Mouse (Mus musculus) myocyte (in vitro differentiated cells): ENCODE data around the gene Mif4gd. TPM values are rescaled to one million over a fixed set of nuclear protein-coding genes. Genes with fewer than 3 reads are reported as not detected.
"Not testable (repeated sequence)": the region's sequence is repeated elsewhere in the genome, so short reads cannot be mapped to it uniquely, and the experiment has no call there.

Experiments
- H3K27me3 ChIP-seq: one replicate; pipeline ENCODE4 v1.6.1; 2011; ENCODE audit not compliant: control insufficient read depth, insufficient read depth, insufficient read length
- H3K36me3 ChIP-seq: one replicate; pipeline ENCODE4 v1.6.1; 2011; ENCODE audit not compliant: control insufficient read depth, insufficient read depth
- H3K4me2 ChIP-seq: one replicate; pipeline ENCODE4 v1.6.1; 2011; ENCODE audit warnings: low read depth, control low read depth
- H3K4me3 ChIP-seq: one replicate; pipeline ENCODE4 v1.5.1; 2011; ENCODE audit warnings: mild to moderate bottlenecking, control low read depth, moderate library complexity
- H3K79me2 ChIP-seq: one replicate; pipeline ENCODE4 v1.6.1; 2011; ENCODE audit not compliant: control insufficient read depth, insufficient read depth
- H3ac ChIP-seq: one replicate; pipeline ENCODE4 v1.6.1; 2011; ENCODE audit not compliant: control insufficient read depth, insufficient read length
- CEBPB ChIP-seq: IDR thresholded peaks from 2 replicates; pipeline ENCODE4 v1.6.1; 2011; ENCODE audit warnings: mild to moderate bottlenecking, moderate library complexity; ENCODE audit not compliant: poor library complexity, insufficient read depth, severe bottlenecking
- E2F4 ChIP-seq: IDR thresholded peaks from one replicate; pipeline ENCODE4 v1.6.1; 2011; ENCODE audit warnings: mild to moderate bottlenecking, control low read depth, moderate library complexity; ENCODE audit not compliant: insufficient read depth
- MAX ChIP-seq: IDR thresholded peaks from one replicate; pipeline ENCODE4 v1.6.1; 2011; ENCODE audit warnings: low read depth, mild to moderate bottlenecking, control low read depth
- MYOD1 ChIP-seq, 3 experiments: IDR thresholded peaks; one replicate each; pipeline ENCODE4 v1.6.1; 2011; ENCODE audit warnings: control low read depth in 2 of 3, low read depth in 2 of 3, mild to moderate bottlenecking in 2 of 3, moderate library complexity in 1 of 3; ENCODE audit not compliant: insufficient read length in 2 of 3, control insufficient read depth in 1 of 3
- MYOG ChIP-seq, 3 experiments: IDR thresholded peaks; one replicate each; pipeline ENCODE4 v1.6.1; 2011; ENCODE audit warnings: control low read depth in 2 of 3, low read depth in 2 of 3, mild to moderate bottlenecking in 2 of 3; ENCODE audit not compliant: insufficient read length in 2 of 3, control insufficient read depth in 1 of 3, insufficient read depth in 1 of 3
- POLR2A ChIP-seq: IDR thresholded peaks from one replicate; pipeline ENCODE4 v1.6.1; 2011; ENCODE audit warnings: low read depth, mild to moderate bottlenecking, control low read depth, moderate library complexity; ENCODE audit not compliant: insufficient read length
- POLR2AphosphoS2 ChIP-seq: IDR thresholded peaks from one replicate; pipeline ENCODE4 v1.6.1; 2011; ENCODE audit warnings: low read depth, control low read depth; ENCODE audit not compliant: insufficient read length
- REST ChIP-seq: IDR thresholded peaks from one replicate; pipeline ENCODE4 v1.6.1; 2011; ENCODE audit warnings: mild to moderate bottlenecking, control low read depth, moderate library complexity; ENCODE audit not compliant: insufficient read depth, insufficient read length
- SRF ChIP-seq: IDR thresholded peaks from one replicate; pipeline ENCODE4 v1.6.1; 2011; ENCODE audit warnings: low read depth; ENCODE audit not compliant: control insufficient read depth, insufficient read length
- TCF12 ChIP-seq: IDR thresholded peaks from one replicate; pipeline ENCODE4 v1.6.1; 2011; ENCODE audit warnings: mild to moderate bottlenecking, control low read depth; ENCODE audit not compliant: poor library complexity, insufficient read depth, severe bottlenecking
- TCF3 ChIP-seq: IDR thresholded peaks from one replicate; pipeline ENCODE4 v1.6.1; 2011; ENCODE audit warnings: low read depth, control low read depth; ENCODE audit not compliant: insufficient read length
- USF1 ChIP-seq: IDR thresholded peaks from one replicate; pipeline ENCODE4 v1.6.1; 2011; ENCODE audit warnings: low read depth, mild to moderate bottlenecking, control low read depth, moderate library complexity
- polyA plus RNA-seq: library from polyadenylated mRNA; unstranded; fragments of >200 nt; fragmentation: generic; extraction: Trizol; gene quantifications from one replicate; pipeline ENCODE4 v1.2.1, GENCODE M21; 2012; ENCODE audit warnings: missing spikeins

The Mif4gd gene
- polyA plus RNA-seq, 1 experiment = 17.5 TPM

DNA sequence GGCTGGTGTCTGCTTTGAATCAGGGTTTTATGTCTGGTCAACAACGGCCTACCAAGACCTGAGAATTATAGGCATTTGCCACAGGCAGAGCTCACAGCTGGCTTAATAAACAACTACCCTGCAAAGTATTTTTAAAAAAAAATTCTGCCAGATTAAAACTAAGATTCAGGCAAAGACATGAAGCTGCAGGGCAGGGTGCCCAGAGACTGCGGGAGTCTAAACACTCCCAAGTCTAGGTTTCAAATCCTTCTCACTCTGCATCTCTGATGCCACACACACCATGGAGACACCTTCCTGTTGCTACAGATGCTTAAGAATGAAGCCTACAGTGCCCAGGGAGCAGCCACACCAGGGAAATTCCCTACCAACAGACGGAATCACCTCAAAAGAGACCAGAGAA, 38.9 kb upstream of the Mif4gd start:
- peaks cover 2% of the 10 kb centered on the region for H3K79me2 ChIP-seq

GRCm38 (mm10) chr11:115649706-115650105, 36.9 kb upstream of the Mif4gd start:
- no peaks in the 10 kb centered on the region for H3K79me2 ChIP-seq
- peaks cover 3% of the 10 kb centered on the region for H3K36me3 ChIP-seq
- no peak overlapping the region for H3ac ChIP-seq
- no peak overlapping the region for H3K4me2 ChIP-seq
- no peak for TF ChIP-seq USF1
- TF ChIP-seq MYOG (IDR thresholded peaks at IDR 0.05; ENCODE audit: control insufficient read depth in 1 of 3, insufficient read depth in 1 of 3, insufficient read length in 2 of 3, low read depth in 2 of 3) = no peak
- TF ChIP-seq CEBPB = no peak
- TF ChIP-seq POLR2AphosphoS2 = no peak
- TF ChIP-seq SRF = no peak
- no peak for TF ChIP-seq TCF12
- TF ChIP-seq E2F4 = no peak
- TF ChIP-seq MAX = no peak
- TF ChIP-seq POLR2A = no peak
- no peak for TF ChIP-seq TCF3
- TF ChIP-seq MYOD1 (IDR thresholded peaks at IDR 0.05; ENCODE audit: control insufficient read depth in 1 of 3, insufficient read length in 2 of 3, low read depth in 2 of 3) = no peak
- TF ChIP-seq REST = no peak
- no peak overlapping the region for H3K4me3 ChIP-seq
- H3K27me3 ChIP-seq = no peaks in the 10 kb centered on the region

More for the DNA sequence above, 38.9 kb upstream of the Mif4gd start:
- Histone ChIP-seq H3ac (no peak overlapping the region), H3K4me2 (no peak overlapping the region), H3K27me3 (no peaks in the 10 kb centered on the region), H3K36me3 (peaks cover 5% of the 10 kb centered on the region), H3K4me3 (no peak overlapping the region)
- TF ChIP-seq SRF = no peak
- no peak for TF ChIP-seq CEBPB
- no peak for TF ChIP-seq E2F4
- no peak for TF ChIP-seq MAX
- no peak for TF ChIP-seq REST
- TF ChIP-seq TCF3 = no peak
- no peak for TF ChIP-seq POLR2AphosphoS2
- no peak for TF ChIP-seq MYOD1 (IDR thresholded peaks at IDR 0.05; ENCODE audit: control insufficient read depth in 1 of 3, insufficient read length in 2 of 3, low read depth in 2 of 3)
- no peak for TF ChIP-seq USF1
- TF ChIP-seq MYOG (IDR thresholded peaks at IDR 0.05; ENCODE audit: control insufficient read depth in 1 of 3, insufficient read depth in 1 of 3, insufficient read length in 2 of 3, low read depth in 2 of 3) = no peak
- no peak for TF ChIP-seq TCF12
- no peak for TF ChIP-seq POLR2A

DNA sequence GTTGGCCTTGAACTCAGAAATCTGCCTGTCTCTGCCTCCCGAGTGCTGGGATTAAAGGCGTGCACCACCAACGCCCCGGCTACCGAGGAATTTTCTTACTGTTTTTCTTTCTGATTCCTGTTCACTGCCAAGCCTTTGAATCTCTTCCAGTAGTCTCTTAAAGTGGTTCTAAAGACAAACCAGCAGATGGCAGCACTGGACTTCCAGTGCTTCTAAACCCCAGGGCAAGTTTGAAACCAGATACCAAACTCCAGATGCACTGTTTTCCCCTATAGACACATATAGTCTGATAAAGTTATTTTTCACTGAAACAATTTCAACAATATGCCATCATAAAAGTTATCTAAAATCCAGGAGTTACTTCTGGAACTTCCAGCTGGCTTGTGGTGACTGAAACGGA, 34.7 kb upstream of the Mif4gd start:
- Histone ChIP-seq H3K4me2 (no peak overlapping the region), H3K27me3 (no peaks in the 10 kb centered on the region), H3K79me2 (no peaks in the 10 kb centered on the region), H3K36me3 (no peaks in the 10 kb centered on the region), H3K4me3 (no peak overlapping the region), H3ac (no peak overlapping the region)
- TF ChIP-seq TCF12 (no peak), SRF (no peak), REST (no peak), TCF3 (no peak), E2F4 (no peak), MYOG (IDR thresholded peaks at IDR 0.05; ENCODE audit: control insufficient read depth in 1 of 3, insufficient read depth in 1 of 3, insufficient read length in 2 of 3, low read depth in 2 of 3) (no peak), MYOD1 (IDR thresholded peaks at IDR 0.05; ENCODE audit: control insufficient read depth in 1 of 3, insufficient read length in 2 of 3, low read depth in 2 of 3) (no peak), MAX (no peak), USF1 (no peak), POLR2A (no peak)

- no peaks in the 10 kb centered on the region for H3K27me3 ChIP-seq
Measured at GRCm38 (mm10) chr11:115646439-115646838, 33.7 kb upstream of the Mif4gd start.

GRCm38 (mm10) chr11:115645498-115645897, 32.7 kb upstream of the Mif4gd start:
- H3K27me3 ChIP-seq, H3K36me3 ChIP-seq, H3K4me3 ChIP-seq, H3K4me2 ChIP-seq, H3ac ChIP-seq, H3K79me2 ChIP-seq: not testable (repeated sequence)

More at GRCm38 (mm10) chr11:115646439-115646838, 33.7 kb upstream of the Mif4gd start:
- H3K36me3 ChIP-seq = no peaks in the 10 kb centered on the region
- no peak overlapping the region for H3K4me3 ChIP-seq
- H3K4me2 ChIP-seq = no peak overlapping the region
- no peaks in the 10 kb centered on the region for H3K79me2 ChIP-seq
- H3ac ChIP-seq = no peak overlapping the region
- TF ChIP-seq MYOD1 (IDR thresholded peaks at IDR 0.05; ENCODE audit: control insufficient read depth in 1 of 3, insufficient read length in 2 of 3, low read depth in 2 of 3) = no peak
- TF ChIP-seq TCF3 = no peak
- no peak for TF ChIP-seq SRF
- no peak for TF ChIP-seq MYOG (IDR thresholded peaks at IDR 0.05; ENCODE audit: control insufficient read depth in 1 of 3, insufficient read depth in 1 of 3, insufficient read length in 2 of 3, low read depth in 2 of 3)
- no peak for TF ChIP-seq POLR2A
- no peak for TF ChIP-seq CEBPB
- TF ChIP-seq E2F4 = no peak
- no peak for TF ChIP-seq MAX
- no peak for TF ChIP-seq REST
- TF ChIP-seq POLR2AphosphoS2 = no peak
- no peak for TF ChIP-seq USF1
- TF ChIP-seq TCF12 = no peak
